Mouse (Mus musculus): ENCODE results near the gene Dnah12. TPM values are rescaled to one million over a fixed set of nuclear protein-coding genes. Genes with fewer than 3 reads are reported as not detected.
"Not testable (repeated sequence)": the region's sequence is repeated elsewhere in the genome, so short reads cannot be mapped to it uniquely, and the experiment has no call there.

Gene Dnah12
- polyA plus RNA-seq, 1 experiment from 2014 or later: 0.01 TPM

DNA sequence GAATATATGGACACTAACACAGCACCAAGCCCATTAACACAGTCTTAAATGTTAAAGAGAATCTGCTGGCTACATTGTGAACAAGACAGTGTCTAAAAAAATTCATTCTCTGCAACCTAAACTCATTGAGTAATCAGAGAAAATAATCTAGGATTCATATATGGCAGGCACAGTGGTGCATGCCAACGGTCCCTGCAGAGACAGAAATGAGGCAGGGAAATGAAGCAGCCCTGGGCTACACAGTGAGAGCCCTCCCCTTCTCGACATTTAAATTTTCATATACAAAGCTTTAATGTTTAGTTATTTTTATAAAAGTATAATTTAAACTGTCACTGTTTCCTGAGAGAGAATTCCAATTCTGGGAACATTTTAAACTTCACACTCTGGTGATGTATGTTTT is 206.4 kb downstream of the Dnah12 start:
- no peak overlapping the region for H3K9ac ChIP-seq
- 83% methylated on average over 2 of the region's 2 CpGs for WGBS
- no peak overlapping the region for H3K27ac ChIP-seq (replicated peaks)
- H3K4me2 ChIP-seq: no peak overlapping the region
- H3K9me3 ChIP-seq: no peaks in the 10 kb centered on the region
- H3K36me3 ChIP-seq: no peaks in the 10 kb centered on the region
- no peak for ATAC-seq (ENCODE audit: low read depth)
- H3K27me3 ChIP-seq: no peaks in the 10 kb centered on the region
- H3K4me3 ChIP-seq: no peak overlapping the region
- no peaks in the 10 kb centered on the region for H3K4me1 ChIP-seq (replicated peaks)

DNA sequence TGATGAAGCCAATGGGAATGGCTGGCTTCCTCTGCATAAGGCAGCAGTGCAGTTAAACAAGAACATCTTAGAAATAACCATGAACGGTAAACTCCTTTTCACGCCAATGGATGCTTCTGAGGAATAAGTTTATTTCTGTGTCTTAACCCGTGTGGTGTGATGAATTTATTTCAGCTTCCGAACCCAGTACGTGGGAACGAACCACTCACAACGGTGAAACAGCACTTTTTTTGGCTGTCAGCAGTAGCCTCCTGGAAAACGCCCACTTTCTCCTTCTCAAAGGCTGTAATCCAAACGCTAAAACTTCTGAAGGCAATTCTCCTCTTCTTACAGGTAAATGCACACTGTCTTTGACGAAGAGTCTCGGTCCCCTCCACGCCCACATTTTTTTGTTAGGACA is 207.8 kb downstream of the Dnah12 start:
- Histone ChIP-seq H3K9ac (no peak overlapping the region), H3K4me2 (no peak overlapping the region), H3K9me3 (no peaks in the 10 kb centered on the region), H3K36me3 (no peaks in the 10 kb centered on the region), H3K4me3 (no peak overlapping the region), H3K4me1 (replicated peaks) (no peaks in the 10 kb centered on the region), H3K27ac (replicated peaks) (no peak overlapping the region), H3K27me3 (no peaks in the 10 kb centered on the region)
- ATAC-seq (ENCODE audit: low read depth): no peak
- WGBS: 91% methylated on average over 12 of the region's 12 CpGs

DNA sequence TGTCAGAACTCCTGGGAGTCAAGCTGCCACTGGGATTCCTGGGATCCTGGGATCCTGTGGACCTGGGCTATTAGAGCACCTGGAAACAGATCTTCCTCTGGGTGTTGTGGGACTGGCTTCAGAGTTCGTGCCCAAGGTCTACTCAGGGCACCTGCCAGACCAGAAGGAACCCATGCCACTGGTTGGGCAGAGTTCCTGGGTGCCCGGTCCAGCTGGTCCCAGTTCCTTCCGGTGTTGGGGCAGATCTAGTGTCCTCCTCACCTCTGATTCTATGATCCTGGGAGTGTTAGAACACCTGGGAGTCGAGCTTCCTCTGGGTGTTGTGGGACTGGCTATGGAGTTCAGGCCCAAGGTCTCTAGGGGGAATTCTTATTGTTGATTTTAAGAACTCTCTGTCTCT is 214.3 kb downstream of the Dnah12 start:
- Histone ChIP-seq H3K4me2 (no peak overlapping the region), H3K27ac (replicated peaks) (no peak overlapping the region), H3K4me1 (replicated peaks) (no peaks in the 10 kb centered on the region), H3K36me3 (0 out of 2 replicates have a peak, but pooled peaks cover 3% of the 10 kb centered on the region), H3K4me3 (no peak overlapping the region), H3K9ac (no peak overlapping the region), H3K27me3 (no peaks in the 10 kb centered on the region), H3K9me3 (no peaks in the 10 kb centered on the region)
- WGBS: 91% methylated on average over 4 of the region's 4 CpGs
- ATAC-seq (ENCODE audit: low read depth): no peak

DNA sequence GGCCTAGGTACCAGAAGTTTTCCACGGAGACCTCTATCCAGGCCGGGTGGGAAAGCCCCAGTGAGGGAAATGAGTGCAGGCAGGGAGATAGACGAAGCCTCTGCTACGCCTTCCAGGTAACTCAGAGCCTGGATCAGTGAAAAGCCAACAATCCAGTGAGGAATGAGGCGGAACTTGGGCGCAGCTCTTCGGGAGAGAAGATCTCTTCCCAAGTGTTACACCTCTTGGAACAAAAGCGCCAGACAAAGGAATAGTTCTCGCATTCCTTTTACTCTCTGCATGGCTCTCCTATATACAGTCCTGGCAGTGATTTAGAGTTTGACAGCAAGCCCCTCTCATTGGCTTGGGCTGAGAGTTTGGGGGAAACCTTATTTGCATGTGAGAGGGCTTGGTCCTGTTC is 217.4 kb downstream of the Dnah12 start:
- not testable (repeated sequence) for ATAC-seq (ENCODE audit: low read depth); H3K9ac ChIP-seq; H3K27ac ChIP-seq (replicated peaks); H3K4me1 ChIP-seq (replicated peaks); H3K4me2 ChIP-seq; H3K4me3 ChIP-seq; H3K36me3 ChIP-seq; H3K9me3 ChIP-seq; H3K27me3 ChIP-seq
- 39% methylated on average over 9 of the region's 9 CpGs for WGBS

DNA sequence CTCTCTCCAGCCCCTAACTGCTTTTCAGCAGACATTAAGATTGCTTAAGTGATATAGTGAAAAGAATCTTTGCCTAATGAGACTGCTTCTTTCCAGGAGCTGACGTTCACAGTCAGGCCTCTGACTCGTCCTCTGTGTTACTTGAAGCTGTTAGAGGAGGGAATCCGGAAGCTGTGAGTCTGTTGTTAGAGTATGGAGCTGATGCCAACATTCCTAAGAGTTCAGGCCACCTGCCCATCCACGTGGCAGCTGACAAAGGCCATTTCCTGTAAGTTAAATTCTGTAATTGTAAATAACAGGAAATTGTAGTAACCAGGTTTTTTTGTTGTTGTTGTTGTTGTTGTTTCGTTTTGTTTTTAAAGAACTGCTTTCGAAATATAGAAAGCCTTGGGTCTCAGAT is 218.1 kb downstream of the Dnah12 start:
- Histone ChIP-seq H3K4me2 (no peak overlapping the region), H3K4me1 (replicated peaks) (no peaks in the 10 kb centered on the region), H3K27me3 (no peaks in the 10 kb centered on the region), H3K27ac (replicated peaks) (no peak overlapping the region), H3K9ac (no peak overlapping the region), H3K4me3 (no peak overlapping the region), H3K36me3 (0 out of 2 replicates have a peak, but pooled peaks cover 7% of the 10 kb centered on the region), H3K9me3 (no peaks in the 10 kb centered on the region)
- WGBS: 75% methylated on average over 6 of the region's 6 CpGs
- no peak for ATAC-seq (ENCODE audit: low read depth)

DNA sequence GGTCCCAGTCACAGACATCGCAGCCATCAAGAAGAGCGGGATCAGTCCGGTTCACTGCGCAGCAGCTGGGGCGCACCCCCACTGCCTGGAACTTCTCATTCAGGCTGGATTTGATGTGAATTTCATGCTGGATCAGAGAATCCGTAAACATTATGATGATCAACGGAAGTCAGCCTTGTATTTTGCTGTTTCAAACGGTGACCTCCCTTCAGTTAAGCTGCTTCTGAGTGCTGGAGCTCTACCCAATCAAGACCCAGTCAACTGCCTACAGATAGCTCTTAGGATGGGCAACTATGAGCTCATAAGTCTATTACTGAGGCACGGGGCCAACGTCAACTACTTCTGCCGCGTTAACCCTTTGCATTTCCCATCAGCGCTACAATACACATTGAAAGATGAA is 218.8 kb downstream of the Dnah12 start:
- no peak overlapping the region for H3K4me2 ChIP-seq
- H3K9ac ChIP-seq: no peak overlapping the region
- H3K4me3 ChIP-seq: no peak overlapping the region
- no peak overlapping the region for H3K27ac ChIP-seq (replicated peaks)
- 94% methylated on average over 13 of the region's 13 CpGs for WGBS
- H3K36me3 ChIP-seq: 0 out of 2 replicates have a peak, but pooled peaks cover 7% of the 10 kb centered on the region
- no peak for ATAC-seq (ENCODE audit: low read depth)
- no peaks in the 10 kb centered on the region for H3K27me3 ChIP-seq
- no peaks in the 10 kb centered on the region for H3K9me3 ChIP-seq
- H3K4me1 ChIP-seq (replicated peaks): no peaks in the 10 kb centered on the region

DNA sequence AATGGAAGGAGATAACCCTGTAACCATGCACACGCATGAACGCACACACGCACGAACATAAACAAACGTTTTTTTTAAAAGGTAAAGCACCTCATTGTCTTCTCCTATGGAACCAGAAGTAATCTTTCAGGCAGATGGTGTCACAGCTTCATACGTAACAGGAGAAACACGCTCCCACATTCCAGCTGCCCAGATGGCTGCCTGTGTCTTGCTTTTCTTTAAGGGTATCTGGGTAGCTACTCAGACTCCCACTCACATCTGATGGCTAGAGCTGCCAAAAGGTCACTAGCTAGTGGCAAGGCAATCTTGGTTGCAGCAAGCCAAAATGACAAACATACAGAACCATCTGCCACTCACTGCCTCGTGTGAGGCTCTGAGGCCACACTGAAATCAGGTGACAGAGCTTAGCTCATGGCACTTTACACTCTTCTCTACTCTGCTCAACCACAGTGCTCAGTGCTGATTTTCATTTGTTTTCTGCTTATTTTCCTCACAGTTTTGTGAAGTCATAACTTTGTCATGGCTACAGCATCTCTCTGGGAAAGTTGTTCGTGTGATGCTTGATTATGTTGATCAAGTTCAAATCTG is 220.7 kb downstream of the Dnah12 start:
- H3K27ac ChIP-seq (replicated peaks): no peak overlapping the region
- H3K36me3 ChIP-seq: peaks cover 12% of the 10 kb centered on the region
- no peaks in the 10 kb centered on the region for H3K27me3 ChIP-seq
- H3K4me1 ChIP-seq (replicated peaks): no peaks in the 10 kb centered on the region
- no peak overlapping the region for H3K9ac ChIP-seq
- ATAC-seq (ENCODE audit: low read depth): no peak
- H3K4me3 ChIP-seq: no peak overlapping the region
- H3K9me3 ChIP-seq: no peaks in the 10 kb centered on the region
- no peak overlapping the region for H3K4me2 ChIP-seq
- 63% methylated on average over 9 of the region's 9 CpGs for WGBS

DNA sequence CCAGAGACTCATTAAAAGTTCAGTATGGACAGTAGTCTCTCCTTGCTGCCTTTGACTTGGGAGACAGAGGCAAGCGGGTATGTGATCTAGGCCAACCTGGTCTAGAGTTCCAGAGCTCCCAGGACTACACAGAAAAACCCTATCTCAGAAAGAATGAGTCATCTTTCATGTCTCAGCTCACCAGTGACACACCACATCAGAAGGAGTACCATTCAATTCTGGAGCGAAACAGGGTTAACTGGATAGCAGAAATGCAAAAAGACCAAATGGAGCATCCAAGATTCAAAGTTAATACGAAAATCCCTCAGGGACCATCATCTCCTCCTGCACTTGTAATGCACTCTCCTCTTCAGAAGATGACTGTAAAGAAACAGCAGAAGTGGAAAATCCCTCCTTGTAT is 226.2 kb downstream of the Dnah12 start:
- 96% methylated on average over 3 of the region's 3 CpGs for WGBS
- H3K36me3 ChIP-seq: peaks cover 48% of the 10 kb centered on the region
- ATAC-seq (ENCODE audit: low read depth): no peak
- H3K9me3 ChIP-seq: no peaks in the 10 kb centered on the region
- no peaks in the 10 kb centered on the region for H3K4me1 ChIP-seq (replicated peaks)
- H3K4me2 ChIP-seq: no peak overlapping the region
- H3K27ac ChIP-seq (replicated peaks): no peak overlapping the region
- no peaks in the 10 kb centered on the region for H3K27me3 ChIP-seq
- no peak overlapping the region for H3K4me3 ChIP-seq
- no peak overlapping the region for H3K9ac ChIP-seq

DNA sequence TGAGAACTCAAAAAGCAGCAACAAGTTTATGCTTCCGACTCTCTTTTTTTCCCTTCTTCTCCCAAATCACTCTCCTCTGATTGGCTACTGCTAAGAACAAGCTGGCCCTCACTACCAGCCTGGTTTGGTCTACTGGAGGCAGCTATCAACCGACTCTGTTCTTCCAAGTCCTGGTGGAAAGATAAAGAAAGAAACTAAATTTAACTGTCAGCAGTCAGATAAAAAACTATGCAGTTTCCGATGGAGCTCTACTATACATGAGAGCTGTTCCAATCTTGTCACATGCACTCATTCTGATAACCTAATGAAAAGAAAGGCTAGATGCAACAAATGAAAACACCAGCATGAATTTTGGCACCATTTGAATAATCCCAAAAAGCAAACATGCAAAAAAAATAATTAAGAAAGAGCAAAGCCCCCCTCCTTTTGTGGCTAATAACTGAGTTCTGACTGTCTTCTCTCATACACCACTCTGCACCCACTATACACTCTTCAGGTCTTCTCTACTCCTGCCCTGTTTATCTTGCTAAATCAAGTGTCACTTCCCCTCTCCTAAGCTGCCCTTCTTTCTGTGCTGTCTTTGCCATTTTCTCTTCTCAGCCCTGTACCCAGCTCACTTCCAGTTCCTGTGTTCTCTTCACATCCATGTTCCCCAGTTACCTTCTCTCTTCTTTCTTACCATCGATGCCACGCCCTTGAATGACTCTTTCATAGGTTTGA is 230.8 kb downstream of the Dnah12 start:
- H3K36me3 ChIP-seq: peaks cover 70% of the 10 kb centered on the region
- no peak for ATAC-seq (ENCODE audit: low read depth)
- H3K9ac ChIP-seq: no peak overlapping the region
- 93% methylated on average over 5 of the region's 5 CpGs for WGBS
- H3K4me3 ChIP-seq: no peak overlapping the region
- H3K9me3 ChIP-seq: no peaks in the 10 kb centered on the region
- no peak overlapping the region for H3K4me2 ChIP-seq
- H3K4me1 ChIP-seq (replicated peaks): no peaks in the 10 kb centered on the region
- H3K27me3 ChIP-seq: no peaks in the 10 kb centered on the region
- H3K27ac ChIP-seq (replicated peaks): no peak overlapping the region

DNA sequence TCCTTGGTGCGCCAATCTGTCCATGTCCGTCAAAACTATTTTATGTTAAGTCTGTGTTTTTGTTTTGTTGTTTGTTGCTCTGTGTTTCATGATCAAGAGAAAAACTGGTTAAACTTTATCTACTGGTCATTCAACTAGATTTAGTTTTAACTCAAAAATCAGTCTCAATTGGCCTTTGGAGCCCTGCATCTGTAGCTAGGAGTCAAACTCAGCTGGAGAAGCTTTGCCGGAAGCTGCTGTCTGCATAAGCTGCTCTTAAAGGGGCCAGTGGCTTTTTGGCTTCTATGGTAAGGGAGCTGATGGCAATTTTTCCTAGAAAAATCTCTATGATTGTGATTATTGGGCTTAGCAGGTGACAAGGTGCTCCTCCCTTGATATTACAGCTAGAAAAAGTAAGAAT is 241.8 kb downstream of the Dnah12 start:
- Histone ChIP-seq H3K4me2 (no peak overlapping the region), H3K4me1 (replicated peaks) (no peaks in the 10 kb centered on the region), H3K9me3 (no peaks in the 10 kb centered on the region), H3K9ac (no peak overlapping the region), H3K27me3 (no peaks in the 10 kb centered on the region), H3K36me3 (peaks cover 53% of the 10 kb centered on the region), H3K27ac (replicated peaks) (no peak overlapping the region), H3K4me3 (no peak overlapping the region)
- no peak for ATAC-seq (ENCODE audit: low read depth)
- WGBS: 86% methylated on average over 3 of the region's 3 CpGs

DNA sequence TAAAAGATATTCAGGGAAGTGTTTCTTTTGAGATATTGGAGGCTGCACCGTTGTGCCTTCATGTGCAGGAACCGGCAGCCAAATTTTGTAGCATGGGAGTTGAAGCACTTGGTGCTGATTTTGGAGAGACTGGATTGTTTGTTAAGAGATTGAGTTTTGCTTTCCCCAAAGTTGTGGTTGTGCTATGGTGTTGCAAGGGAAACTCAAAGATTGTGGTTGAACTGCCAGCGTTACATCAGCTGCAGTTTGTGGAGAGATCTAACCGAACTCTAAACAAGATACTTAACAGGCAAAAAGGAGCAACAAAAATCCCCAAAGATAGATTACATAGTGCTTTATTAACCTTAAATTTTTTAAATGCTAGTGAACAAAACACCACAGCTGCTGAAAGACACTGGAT is 242.5 kb downstream of the Dnah12 start:
- Histone ChIP-seq H3K9ac (no peak overlapping the region), H3K27me3 (no peaks in the 10 kb centered on the region), H3K27ac (replicated peaks) (no peak overlapping the region), H3K4me3 (no peak overlapping the region), H3K9me3 (no peaks in the 10 kb centered on the region), H3K36me3 (peaks cover 57% of the 10 kb centered on the region), H3K4me1 (replicated peaks) (no peaks in the 10 kb centered on the region), H3K4me2 (no peak overlapping the region)
- WGBS: 96% methylated on average over 4 of the region's 4 CpGs
- no peak for ATAC-seq (ENCODE audit: low read depth)
